Mouse (Mus musculus): Measurements from ENCODE around the gene Zbbx. TPM values are rescaled to one million over a fixed set of nuclear protein-coding genes. Genes with fewer than 3 reads are reported as not detected.

The Zbbx gene
- not detected for polyA plus RNA-seq (2017; shearing (Covaris generic))

GRCm38 (mm10) chr3:75164838-75165496 lies at the start of gene Zbbx:
Gene Zbbx, minus strand, starts transcription at chr3:75165034.

Other genes starting within 250 kb of the Zbbx start
- gene Serpini2, start 105.0 kb upstream of the Zbbx start, polyA plus RNA-seq (2017; shearing (Covaris generic)), result not detected